Mouse (Mus musculus): ENCODE results near the gene Dcst2.

DNA sequence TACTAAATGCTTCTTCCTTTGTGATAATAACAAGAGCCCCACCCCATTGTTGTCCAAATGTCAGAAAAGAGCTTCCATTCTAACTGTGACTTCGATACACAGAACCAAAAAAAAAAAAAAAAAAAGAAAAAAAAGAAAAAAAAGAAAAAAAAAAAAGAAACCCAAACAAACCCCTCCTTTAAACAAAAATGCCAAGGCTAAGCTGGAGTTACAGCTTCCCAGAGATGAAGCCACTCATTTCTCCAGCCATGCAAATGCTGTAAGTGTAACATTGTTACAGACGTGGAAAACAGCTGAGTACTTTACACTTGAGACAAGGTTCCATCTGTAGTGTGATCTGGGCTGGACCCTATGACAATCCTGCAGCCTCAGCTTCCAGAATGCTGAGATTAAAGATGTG, 55.4 kb downstream of the Dcst2 start:
- TF ChIP-seq MAFK (IDR thresholded peaks at IDR 0.05; ENCODE audit: borderline replicate concordance, low read depth, low read length) (no peak), MAX (IDR thresholded peaks at IDR 0.05; ENCODE audit: low read length) (no peak), ZNF384 (IDR thresholded peaks at IDR 0.05; ENCODE audit: low read depth, low read length) (peak; percentile 54; the same call in 1 of the 2 replicates)
